Mouse (Mus musculus): Measurements from ENCODE around the gene Cops2.

DNA sequence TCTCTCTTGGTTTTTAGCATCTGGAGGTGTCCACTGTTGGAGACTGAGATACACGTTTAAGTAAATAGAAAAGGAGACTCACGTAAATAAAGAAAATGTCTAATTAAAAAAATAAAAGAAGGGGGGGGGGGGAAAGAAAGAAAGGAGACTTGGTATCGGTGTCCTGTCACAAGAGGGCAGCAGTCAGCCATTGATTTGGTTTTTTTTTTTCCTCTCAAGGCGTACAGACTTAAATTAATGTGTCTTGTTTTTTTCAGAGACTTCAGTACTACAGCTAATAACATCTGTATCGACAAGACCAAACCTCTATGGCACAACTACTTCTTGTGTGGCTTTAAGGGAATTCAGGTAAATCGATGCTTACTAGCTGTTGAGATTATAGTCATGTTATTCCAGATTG lies 34.2 kb upstream of the Cops2 start:
- TF ChIP-seq CTCF (IDR thresholded peaks at IDR 0.05; ENCODE audit: low read depth, low read length) = peak; percentile 36; the same call in 1 of the 2 replicates
- TF ChIP-seq POLR2A (IDR thresholded peaks at IDR 0.05; ENCODE audit: extremely low read depth, insufficient read depth, low read length) = no peak
